Mouse (Mus musculus) ES-E14 (cell line): ENCODE results near the gene Tmem128. TPM values are rescaled to one million over a fixed set of nuclear protein-coding genes. Genes with fewer than 3 reads are reported as not detected.

Source experiments
- DNase-seq: peaks from one replicate; pipeline ENCODE4 v3.0.0-alpha.2; 2013; ENCODE audit warnings: low read depth, low spot score
- H3K27ac ChIP-seq: 2 replicates; pipeline ENCODE4 v1.5.1; 2012; ENCODE audit warnings: low read depth, mild to moderate bottlenecking, low read length, moderate library complexity, mixed read lengths; ENCODE audit not compliant: poor library complexity, insufficient read depth, severe bottlenecking
- H3K36me3 ChIP-seq: 2 replicates; pipeline ENCODE4 v1.6.1; 2012; ENCODE audit warnings: mild to moderate bottlenecking, low read length, moderate library complexity, mixed read lengths; ENCODE audit not compliant: control insufficient read depth, poor library complexity, insufficient read depth, severe bottlenecking
- H3K4me1 ChIP-seq, 2 experiments: fragments of 150-350 bp in 1 of 2; sonication (generic) in 1 of 2; 2 replicates each; pipeline ENCODE4 v1.6.1; 2012; ENCODE audit warnings: low read length in 2 of 2, mild to moderate bottlenecking in 1 of 2, mixed read lengths in 1 of 2; ENCODE audit not compliant: control insufficient read depth in 2 of 2, insufficient read depth in 2 of 2, poor library complexity in 1 of 2
- H3K4me3 ChIP-seq, 2 experiments: fragments of 150-350 bp in 1 of 2; sonication (generic) in 1 of 2; 2 replicates each; pipeline ENCODE4 v1.5.1; 2012; ENCODE audit warnings: low read length in 2 of 2, low read depth in 1 of 2, mild to moderate bottlenecking in 1 of 2, mixed read lengths in 1 of 2; ENCODE audit not compliant: insufficient read depth in 1 of 2, poor library complexity in 1 of 2, severe bottlenecking in 1 of 2
- H3K9ac ChIP-seq: 2 replicates; pipeline ENCODE4 v1.6.1; 2012; ENCODE audit warnings: low read depth, mild to moderate bottlenecking, low read length, mixed read lengths; ENCODE audit not compliant: poor library complexity, insufficient read depth, severe bottlenecking
- H3K9me3 ChIP-seq: fragments of 150-350 bp; sonication (generic); 2 replicates; pipeline ENCODE4 v1.6.1; 2012; ENCODE audit warnings: low read depth, mild to moderate bottlenecking, low read length; ENCODE audit not compliant: control insufficient read depth, insufficient read depth
- CHD2 ChIP-seq: IDR thresholded peaks from 2 replicates; pipeline ENCODE4 v1.6.1; 2014; ENCODE audit warnings: mild to moderate bottlenecking, low read depth, low read length, inconsistent platforms
- HCFC1 ChIP-seq: IDR thresholded peaks from 2 replicates; pipeline ENCODE4 v1.6.1; 2012; ENCODE audit warnings: low read length, inconsistent platforms, borderline replicate concordance; ENCODE audit not compliant: insufficient read depth
- MAFK ChIP-seq: IDR thresholded peaks from 2 replicates; pipeline ENCODE4 v1.6.1; 2014; ENCODE audit warnings: mild to moderate bottlenecking, low read depth, low read length, inconsistent platforms; ENCODE audit not compliant: insufficient read depth
- ZC3H11A ChIP-seq: IDR thresholded peaks from 2 replicates; pipeline ENCODE4 v1.6.1; 2012; ENCODE audit warnings: low read depth, mild to moderate bottlenecking, inconsistent platforms, low read length, borderline replicate concordance
- ZNF384 ChIP-seq: IDR thresholded peaks from 2 replicates; pipeline ENCODE4 v1.6.1; 2012; ENCODE audit warnings: low read depth, low read length, inconsistent platforms
- in situ Hi-C, 2 experiments: fragments of 600-800 bp; cut with MboI; formaldehyde crosslinking; loops; one replicate each; pipeline ENCODE4 v1.15.1; 2025; ENCODE audit warnings: low sequenced_read_pairs in 2 of 2, inconsistent platforms in 1 of 2; ENCODE audit not compliant: unreplicated experiment in 2 of 2
- total RNA-seq: library from RNA; depleted of rRNA; stranded (reverse); fragments of 300-350 nt; gene quantifications from 2 replicates; pipeline ENCODE4 v1.2.3, GENCODE M21; 2012

Gene Tmem128
- total RNA-seq, 1 experiment = 47.7 TPM

DNA sequence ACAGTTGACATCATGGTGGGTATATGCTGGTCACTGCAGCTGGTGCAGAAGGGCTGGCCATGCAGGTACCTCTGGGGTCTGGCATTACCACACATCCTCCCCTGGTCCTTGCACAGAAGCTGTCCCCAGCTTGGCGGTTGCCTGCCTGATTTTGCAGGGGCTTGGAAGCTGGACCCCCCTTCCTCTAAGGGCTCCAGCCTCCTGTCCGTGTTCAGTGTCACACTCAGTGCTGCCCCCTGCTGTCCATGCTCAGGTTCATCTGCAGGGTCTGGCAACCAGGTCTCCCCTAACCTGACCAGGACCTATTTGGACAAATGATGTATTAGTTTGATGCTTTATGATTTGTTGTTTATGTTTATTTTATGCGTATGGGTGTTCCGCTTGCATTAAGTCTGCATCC, 24.6 kb upstream of the Tmem128 start:
- peaks cover 35% of the 10 kb centered on the region for H3K36me3 ChIP-seq
- in situ Hi-C loops = no loop called here
- DNase-seq = peak; percentile 59

DNA sequence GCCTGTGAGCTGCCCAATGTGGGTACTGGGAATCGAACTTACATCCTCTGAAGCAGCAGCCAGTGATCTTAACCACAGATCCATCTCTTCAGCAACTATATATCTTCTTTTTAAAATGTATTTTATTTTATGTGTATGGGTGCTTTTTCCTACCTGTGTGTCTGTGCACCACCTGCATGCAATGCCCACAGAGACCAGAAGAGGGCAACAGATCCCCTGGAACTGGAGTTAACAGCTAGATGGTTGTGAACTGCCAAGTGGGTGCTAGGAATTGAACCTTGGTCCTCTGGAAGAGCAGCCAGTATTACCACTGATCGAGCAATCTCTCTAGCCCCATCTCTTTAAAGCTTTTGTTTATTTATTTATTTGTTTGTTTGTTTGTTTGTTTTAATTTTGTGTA, 23.4 kb upstream of the Tmem128 start:
- H3K4me1 ChIP-seq = no peaks in the 10 kb centered on the region
- peak; percentile 43 for DNase-seq
- in situ Hi-C loops = no loop called here
- peaks cover 26% of the 10 kb centered on the region for H3K36me3 ChIP-seq
- no peaks in the 10 kb centered on the region for H3K9me3 ChIP-seq
- no peak for TF ChIP-seq MAFK
- TF ChIP-seq HCFC1 = no peak
- TF ChIP-seq CHD2 = no peak
- TF ChIP-seq ZC3H11A = peak; percentile 10; the same call in 1 of the 2 replicates
- no peak for TF ChIP-seq ZNF384
- H3K9ac ChIP-seq = no peak overlapping the region
- H3K4me3 ChIP-seq = no peak overlapping the region
- no peak overlapping the region for H3K27ac ChIP-seq

More for the DNA sequence above, 24.6 kb upstream of the Tmem128 start:
- TF ChIP-seq CHD2 (no peak), ZNF384 (no peak), HCFC1 (no peak), MAFK (no peak)
- H3K9ac ChIP-seq = no peak overlapping the region
- H3K9me3 ChIP-seq = no peaks in the 10 kb centered on the region
- no peak overlapping the region for H3K27ac ChIP-seq
- H3K4me3 ChIP-seq = no peak overlapping the region
- no peaks in the 10 kb centered on the region for H3K4me1 ChIP-seq

DNA sequence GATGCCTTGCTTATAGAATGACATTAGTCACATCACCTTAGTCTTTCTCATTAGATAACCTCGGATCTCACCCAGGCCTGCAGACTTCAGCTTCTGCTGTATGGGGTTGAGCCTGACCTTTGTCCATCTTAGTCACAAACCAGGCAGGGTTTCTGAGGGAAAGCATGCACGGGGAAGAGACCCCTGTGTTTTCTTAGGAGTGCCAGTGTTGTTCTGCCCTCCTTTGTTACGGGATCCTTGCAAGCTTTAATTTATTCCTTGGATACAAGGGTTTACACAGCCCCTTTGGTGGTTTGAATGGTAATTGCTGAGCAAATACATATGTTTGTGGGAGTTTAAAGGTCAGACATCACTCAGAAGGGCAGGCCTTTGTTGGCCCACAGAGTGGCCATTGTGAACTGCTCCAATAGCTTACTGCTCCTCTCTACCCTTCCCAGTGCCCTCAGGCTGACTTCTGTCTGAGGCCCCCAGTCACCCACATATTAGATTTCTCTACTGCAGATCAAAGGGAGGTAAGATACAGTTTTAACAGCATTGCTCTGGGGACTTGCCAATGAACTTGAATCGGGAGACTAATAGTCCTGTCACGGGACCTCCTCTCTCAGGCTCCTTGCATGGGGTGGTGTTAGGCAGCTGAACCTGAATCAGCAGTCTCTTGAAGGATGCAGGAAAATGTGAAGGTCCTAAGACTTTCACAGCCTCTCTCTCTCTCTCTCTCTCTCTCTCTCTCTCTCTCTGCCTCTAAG, 19.1 kb upstream of the Tmem128 start:
- H3K4me3 ChIP-seq = no peak overlapping the region
- H3K36me3 ChIP-seq = no peaks in the 10 kb centered on the region
- no peaks in the 10 kb centered on the region for H3K9me3 ChIP-seq
- in situ Hi-C loops = no loop called here
- no peaks in the 10 kb centered on the region for H3K4me1 ChIP-seq
- no peak overlapping the region for H3K9ac ChIP-seq
- no peak overlapping the region for H3K27ac ChIP-seq
- no peak for DNase-seq
- TF ChIP-seq CHD2 (no peak), ZC3H11A (no peak), ZNF384 (no peak), HCFC1 (no peak)

DNA sequence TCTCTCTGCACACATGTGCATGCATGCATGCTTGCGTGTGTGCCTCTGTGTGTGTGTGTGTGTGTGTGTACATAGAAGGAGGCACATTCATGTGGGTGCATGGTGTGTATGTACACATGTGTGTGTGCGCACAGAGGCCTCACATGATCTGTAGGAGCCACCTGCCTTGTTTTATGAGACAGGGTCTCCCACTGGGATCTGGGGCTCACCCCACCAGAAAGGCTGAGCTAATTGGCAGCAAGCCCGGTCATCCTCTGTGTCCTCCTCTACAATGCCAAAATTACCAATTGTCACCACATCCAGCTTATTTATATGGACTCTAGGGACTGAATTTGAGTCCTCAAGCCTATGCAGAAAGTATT, 18.5 kb upstream of the Tmem128 start:
- in situ Hi-C loops = no loop called here

DNA sequence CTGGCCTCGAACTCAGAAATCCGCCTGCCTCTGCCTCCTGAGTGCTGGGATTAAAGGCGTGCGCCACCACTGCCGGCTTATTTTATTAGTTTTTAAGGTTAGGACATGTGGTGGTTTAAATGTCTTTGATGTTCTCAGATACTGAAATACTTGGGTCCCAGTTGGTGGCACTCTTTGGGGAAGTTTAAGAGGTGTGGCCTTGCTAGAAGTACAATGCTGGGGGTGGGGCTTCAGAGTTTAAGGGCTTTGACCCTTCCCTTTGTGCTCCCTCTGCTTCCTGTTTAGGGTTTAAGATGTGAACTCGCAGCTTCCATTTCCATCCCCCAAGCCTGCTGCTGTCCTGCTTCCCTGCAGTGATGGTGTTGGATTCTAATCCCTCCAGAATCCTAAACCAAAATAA, 18.0 kb upstream of the Tmem128 start:
- H3K27ac ChIP-seq = no peak overlapping the region
- DNase-seq = no peak
- no peaks in the 10 kb centered on the region for H3K36me3 ChIP-seq
- no peaks in the 10 kb centered on the region for H3K4me1 ChIP-seq
- H3K9me3 ChIP-seq = no peaks in the 10 kb centered on the region
- H3K4me3 ChIP-seq = no peak overlapping the region
- no peak overlapping the region for H3K9ac ChIP-seq
- TF ChIP-seq ZNF384 (no peak), CHD2 (no peak), HCFC1 (no peak), MAFK (no peak), ZC3H11A (no peak)
- in situ Hi-C loops = no loop called here

More for the DNA sequence above, 18.5 kb upstream of the Tmem128 start:
- Histone ChIP-seq H3K36me3 (no peaks in the 10 kb centered on the region), H3K9me3 (no peaks in the 10 kb centered on the region), H3K4me3 (no peak overlapping the region), H3K9ac (no peak overlapping the region), H3K27ac (no peak overlapping the region), H3K4me1 (no peaks in the 10 kb centered on the region)
- DNase-seq = no peak
- TF ChIP-seq ZC3H11A (no peak), HCFC1 (no peak), MAFK (no peak), ZNF384 (no peak), CHD2 (no peak)
